Mouse (Mus musculus) duodenum, adult 2 months (tissue): Measurements from ENCODE around the gene Tspear. TPM values are rescaled to one million over a fixed set of nuclear protein-coding genes. Genes with fewer than 3 reads are reported as not detected.

ENCODE experiments used
- polyA plus RNA-seq: library from polyadenylated mRNA; depleted of rRNA; stranded (reverse); fragments of >200 nt; gene quantifications from 2 replicates; pipeline ENCODE4 v1.2.3, GENCODE M21; 2012; ENCODE audit warnings: low replicate concordance; rRNA removed

Tspear gene
- 0.19 and 0.56 TPM in 2 replicates for polyA plus RNA-seq

DNA sequence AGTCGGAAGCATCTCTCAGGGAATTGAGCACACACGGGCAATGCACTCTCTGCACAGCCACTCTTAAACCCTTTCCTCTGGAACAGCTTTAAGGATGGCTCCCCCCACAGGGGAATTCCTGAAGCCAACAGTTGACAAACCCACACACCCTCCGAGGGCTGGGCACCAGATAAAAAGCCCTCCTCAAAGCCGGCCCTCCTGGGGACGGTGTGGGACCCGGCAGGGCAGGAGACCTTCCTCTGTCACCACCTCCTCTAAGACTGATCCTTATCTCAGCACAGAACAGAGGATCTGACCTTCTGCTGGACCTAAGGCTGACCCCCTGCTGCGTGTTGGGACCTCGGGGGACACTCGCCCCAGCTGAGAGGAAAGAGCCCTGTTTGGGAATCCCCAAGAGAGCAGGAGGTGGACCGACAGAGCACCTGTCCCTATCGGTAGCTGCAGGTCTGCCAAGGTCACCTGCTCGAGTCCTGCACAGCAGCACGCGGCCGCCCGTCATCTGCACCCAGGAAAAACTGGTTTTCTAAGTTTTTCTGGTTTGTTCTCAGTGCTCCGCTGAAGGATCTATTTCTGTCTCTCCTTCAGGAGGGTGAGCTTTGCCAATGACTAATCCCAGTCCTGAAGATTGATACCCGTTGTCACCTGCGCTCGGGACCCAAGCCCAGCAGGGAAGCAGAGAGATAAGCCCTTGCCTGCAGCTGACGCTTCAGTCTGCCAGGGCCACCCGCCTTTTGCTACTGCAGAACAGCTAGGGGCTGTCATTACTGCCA is at the start of gene Tspear:
TSS of gene Tspear (plus strand) at position 675 of the 770 bp plus-strand sequence.

DNA sequence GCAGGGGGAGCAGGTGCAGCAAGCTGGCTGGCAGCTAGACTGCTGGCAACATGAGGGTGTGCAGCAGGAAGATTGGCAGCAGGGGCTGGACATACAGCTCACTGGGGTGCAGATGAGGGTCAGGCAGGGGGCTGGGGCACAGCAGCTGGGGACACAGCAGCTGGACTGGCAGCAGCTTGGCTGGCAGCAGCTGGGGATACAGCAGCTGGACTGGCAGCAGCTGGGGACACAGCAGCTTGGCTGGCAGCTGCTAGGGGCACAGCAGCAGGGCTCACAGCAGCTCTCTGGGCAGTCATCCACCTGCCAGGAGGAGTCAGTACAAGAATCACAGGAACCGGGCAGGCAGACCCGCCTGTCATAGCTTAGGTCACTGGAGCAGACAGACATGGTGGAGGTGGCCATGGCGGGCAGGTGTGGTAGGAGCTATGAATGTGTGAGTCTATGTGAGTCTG is 4.0 kb downstream of the Tspear start, which contains the start of gene Gm19402:
TSS of gene Gm19402 (minus strand) at position 402 of the 452 bp plus-strand sequence.

DNA sequence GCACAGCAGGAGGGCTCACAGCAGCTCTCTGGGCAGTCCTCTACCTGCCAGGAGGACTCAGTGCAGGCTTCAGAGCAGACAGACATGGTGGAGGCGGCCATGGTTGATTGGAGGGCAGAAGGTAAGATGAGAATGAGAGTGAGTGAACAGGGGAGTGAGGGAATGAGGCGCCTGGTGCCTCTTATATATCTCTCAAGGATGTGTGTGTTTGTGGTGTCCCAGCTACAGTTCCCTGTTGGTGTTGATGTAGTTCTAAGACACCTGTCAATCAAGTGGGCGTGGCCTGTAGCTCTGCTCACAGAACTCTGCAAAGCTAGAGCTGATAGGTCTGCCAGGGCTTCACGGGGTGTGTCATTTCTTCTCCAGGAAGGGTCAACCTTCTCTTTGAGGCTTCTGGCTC is 10.8 kb downstream of the Tspear start, which contains the start of gene Gm9508:
TSS of gene Gm9508 (minus strand) at position 101 of the 400 bp plus-strand sequence.

GRCm38 (mm10) chr10:77706326-77706725 is 20.0 kb downstream of the Tspear start, which contains the start of gene Gm10272:
TSS of gene Gm10272 (plus strand) at chr10:77706626.

DNA sequence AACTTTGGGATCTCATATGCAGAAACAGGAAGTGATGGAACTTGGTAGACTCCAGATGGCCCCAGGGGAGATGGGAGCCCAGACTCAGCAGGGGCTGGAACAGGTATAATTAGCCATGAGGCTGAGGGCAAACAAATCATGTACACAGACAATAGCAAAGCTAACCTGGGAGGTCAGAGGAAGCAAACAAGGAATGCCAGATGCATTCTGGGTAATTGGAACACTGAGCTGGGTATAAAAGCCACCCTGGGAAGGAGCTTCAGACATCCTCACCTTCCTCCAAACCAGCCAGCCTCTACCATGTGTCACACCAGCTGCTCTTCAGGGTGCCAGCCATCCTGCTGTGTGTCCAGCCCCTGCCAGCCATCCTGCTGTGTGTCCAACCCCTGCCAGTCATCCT is 24.8 kb downstream of the Tspear start, which contains the start of gene Gm10024:
TSS of gene Gm10024 (plus strand) at position 301 of the 400 bp plus-strand sequence.

DNA sequence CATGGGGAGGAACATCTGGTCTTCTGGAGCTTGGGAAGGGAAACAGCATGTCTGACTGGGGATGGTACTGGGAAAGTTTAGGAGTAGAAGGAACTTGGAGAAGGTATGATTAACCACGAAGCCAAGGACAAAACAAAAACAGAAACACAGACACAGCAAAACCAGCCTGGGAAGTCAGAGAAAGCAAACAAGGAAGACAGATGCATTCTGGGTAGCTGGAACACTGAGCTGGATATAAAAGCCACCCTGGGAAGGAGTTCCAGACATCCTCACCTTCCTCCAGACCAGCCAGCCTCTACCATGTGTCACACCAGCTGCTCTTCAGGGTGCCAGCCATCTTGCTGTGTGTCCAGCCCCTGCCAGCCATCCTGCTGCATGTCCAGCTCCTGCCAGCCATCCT is 29.1 kb downstream of the Tspear start, which contains the start of gene Gm10142:
TSS of gene Gm10142 (plus strand) at position 301 of the 400 bp plus-strand sequence.

DNA sequence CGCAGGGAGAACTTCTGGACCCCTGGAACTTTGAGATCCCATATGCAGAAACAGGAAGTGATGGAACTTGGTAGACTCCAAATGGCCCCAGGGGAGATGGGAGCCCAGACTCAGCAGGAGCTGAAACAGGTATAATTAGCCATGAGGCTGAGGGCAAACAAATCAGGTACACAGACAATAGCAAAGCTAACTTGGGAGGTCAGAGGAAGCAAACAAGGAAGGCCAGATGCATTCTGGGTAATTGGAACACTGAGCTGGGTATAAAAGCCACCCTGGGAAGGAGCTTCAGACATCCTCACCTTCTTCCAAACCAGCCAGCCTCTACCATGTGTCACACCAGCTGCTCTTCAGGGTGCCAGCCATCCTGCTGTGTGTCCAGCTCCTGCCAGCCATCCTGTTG is 33.9 kb downstream of the Tspear start, which contains the start of gene Krtap12-1:
TSS of gene Krtap12-1 (plus strand) at position 301 of the 400 bp plus-strand sequence.

DNA sequence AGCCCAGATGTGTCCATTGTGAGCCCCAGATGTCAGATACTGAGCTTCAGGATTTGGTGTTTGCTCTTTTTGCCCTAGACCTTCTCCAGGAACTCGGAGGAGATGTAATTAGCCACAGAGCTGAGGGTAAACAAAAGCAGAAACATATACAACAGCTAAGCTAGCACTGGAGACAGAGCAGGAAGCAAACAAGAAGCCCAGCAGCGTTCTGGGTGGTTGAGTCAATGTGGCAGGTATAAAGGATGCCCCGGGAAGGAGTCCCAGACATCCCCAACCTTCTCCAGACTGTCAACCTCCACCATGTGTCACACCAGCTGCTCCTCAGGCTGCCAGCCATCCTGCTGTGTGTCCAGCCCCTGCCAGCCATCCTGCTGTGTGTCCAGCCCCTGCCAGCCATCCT is 39.8 kb downstream of the Tspear start, which contains the start of gene Gm10100:
TSS of gene Gm10100 (plus strand) at position 301 of the 400 bp plus-strand sequence.

GRCm38 (mm10) chr10:77741924-77742688 is 55.7 kb downstream of the Tspear start, which contains the start of gene Gm18596:
TSS of gene Gm18596 (minus strand) at chr10:77742638.

GRCm38 (mm10) chr10:77751254-77751653 is 64.9 kb downstream of the Tspear start, which contains the start of gene Gm9736:
TSS of gene Gm9736 (minus strand) at chr10:77751354.

GRCm38 (mm10) chr10:77759582-77759981 is 73.2 kb downstream of the Tspear start, which contains the start of gene Gm3233:
TSS of gene Gm3233 (minus strand) at chr10:77759682.

GRCm38 (mm10) chr10:77771225-77771624 is 84.9 kb downstream of the Tspear start, which contains the start of gene Gm3238:
TSS of gene Gm3238 (minus strand) at chr10:77771325.

DNA sequence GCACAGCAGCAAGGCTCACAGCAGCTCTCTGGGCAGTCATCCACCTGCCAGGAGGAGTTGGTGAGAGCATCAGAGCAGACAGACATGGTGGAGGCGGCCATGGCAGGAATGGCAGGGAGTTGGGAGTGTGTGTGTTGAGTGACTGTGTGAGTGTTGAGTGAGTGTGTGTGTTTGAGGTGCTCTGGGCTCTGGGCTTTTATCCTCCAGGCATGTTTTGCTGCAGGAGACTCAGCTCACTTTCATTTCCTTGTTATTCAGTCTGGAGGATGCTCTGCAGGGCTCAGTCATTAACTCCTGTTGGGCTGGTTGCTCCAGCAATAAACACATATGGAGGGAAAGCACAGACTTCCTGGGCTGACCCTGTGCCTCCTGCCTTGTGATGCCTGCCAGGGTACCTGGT is 90.5 kb downstream of the Tspear start, which contains the start of gene Gm7138:
TSS of gene Gm7138 (minus strand) at position 101 of the 400 bp plus-strand sequence.

GRCm38 (mm10) chr10:77782442-77782841 is 96.1 kb downstream of the Tspear start, which contains the start of gene Gm3250:
TSS of gene Gm3250 (minus strand) at chr10:77782542.

DNA sequence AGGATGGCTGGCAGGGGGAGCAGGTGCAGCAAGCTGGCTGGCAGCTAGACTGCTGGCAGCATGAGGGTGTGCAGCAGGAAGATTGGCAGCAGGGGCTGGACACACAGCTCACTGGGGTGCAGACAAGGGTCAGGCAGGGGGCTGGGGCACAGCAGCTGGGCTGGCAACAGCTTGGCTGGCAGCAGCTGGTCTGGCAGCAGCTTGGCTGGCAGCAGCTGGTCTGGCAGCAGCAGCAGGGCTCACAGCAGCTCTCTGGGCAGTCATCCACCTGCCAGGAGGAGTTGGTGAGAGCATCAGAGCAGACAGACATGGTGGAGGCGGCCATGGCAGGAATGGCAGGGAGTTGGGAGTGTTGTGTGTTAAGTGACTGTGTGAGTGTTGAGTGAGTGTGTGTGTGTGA is 101.5 kb downstream of the Tspear start, which contains the start of gene Gm7137:
TSS of gene Gm7137 (minus strand) at position 325 of the 400 bp plus-strand sequence.

DNA sequence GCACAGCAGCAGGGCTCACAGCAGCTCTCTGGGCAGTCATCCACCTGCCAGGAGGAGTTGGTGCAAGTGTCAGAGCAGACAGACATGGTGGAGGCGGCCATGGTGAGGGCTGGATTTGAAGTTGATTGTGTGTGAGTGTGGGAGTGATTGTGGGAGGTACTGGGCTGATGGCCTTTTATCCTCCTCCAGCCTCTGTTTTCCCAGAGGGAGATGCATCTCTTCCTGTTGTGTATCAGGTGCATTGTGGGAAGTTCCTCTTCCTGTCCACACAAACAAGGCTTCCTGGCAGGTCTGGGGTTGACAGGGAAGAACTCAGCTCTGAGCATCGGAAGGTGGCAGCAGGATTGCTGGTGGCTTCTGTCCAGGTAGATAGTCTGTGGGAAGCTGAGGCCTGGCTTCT is 108.6 kb downstream of the Tspear start, which contains the start of gene Gm9639:
TSS of gene Gm9639 (minus strand) at position 101 of the 400 bp plus-strand sequence.

GRCm38 (mm10) chr10:77798921-77799508 is 112.6 kb downstream of the Tspear start, which contains the start of gene Gm19668:
TSS of gene Gm19668 (minus strand) at chr10:77799133.

DNA sequence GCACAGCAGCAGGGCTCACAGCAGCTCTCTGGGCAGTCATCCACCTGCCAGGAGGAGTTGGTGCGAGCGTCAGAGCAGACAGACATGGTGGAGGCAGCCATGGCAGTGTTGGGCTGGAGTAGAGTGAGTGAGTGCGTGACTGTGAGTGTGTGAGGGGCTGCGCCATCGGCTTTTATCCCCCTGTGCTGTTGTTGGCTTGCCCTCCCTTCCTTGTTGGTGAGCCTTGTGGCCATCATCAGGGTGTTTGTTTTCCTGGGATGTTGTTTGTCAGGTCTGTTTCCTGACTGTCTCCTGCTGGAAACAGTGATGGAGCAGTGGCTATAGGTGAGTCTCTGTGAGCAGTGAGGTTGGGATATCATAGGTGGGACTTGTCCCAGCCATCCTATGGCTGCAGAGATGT is 125.4 kb downstream of the Tspear start, which contains the start of gene Gm9507:
TSS of gene Gm9507 (minus strand) at position 101 of the 400 bp plus-strand sequence.

GRCm38 (mm10) chr10:77814382-77814781 is 128.0 kb downstream of the Tspear start, which contains the start of gene Gm2696:
TSS of gene Gm2696 (plus strand) at chr10:77814682.

DNA sequence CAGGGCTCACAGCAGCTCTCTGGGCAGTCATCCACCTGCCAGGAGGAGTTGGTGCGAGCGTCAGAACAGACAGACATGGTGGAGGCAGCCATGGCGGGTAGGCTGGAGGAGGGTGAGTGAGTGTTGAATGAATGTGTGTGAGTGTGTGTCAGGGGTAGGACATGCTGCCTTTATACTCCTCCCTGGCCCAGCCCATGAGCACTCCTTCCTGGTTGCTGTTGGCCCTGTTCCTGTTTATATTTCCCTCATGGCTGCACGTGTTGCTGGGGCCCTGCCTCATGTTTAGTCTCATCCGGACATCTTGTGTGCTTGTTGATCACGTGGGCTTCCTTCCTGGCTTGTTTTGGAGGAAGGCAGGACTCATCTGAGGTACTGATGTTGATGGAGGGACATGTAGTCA is 140.6 kb downstream of the Tspear start, which contains the start of gene Krtap10-4:
TSS of gene Krtap10-4 (minus strand) at position 145 of the 400 bp plus-strand sequence.

GRCm38 (mm10) chr10:77835647-77836046 is 149.3 kb downstream of the Tspear start, which contains the start of gene Krtap10-10:
TSS of gene Krtap10-10 (plus strand) at chr10:77835947.

DNA sequence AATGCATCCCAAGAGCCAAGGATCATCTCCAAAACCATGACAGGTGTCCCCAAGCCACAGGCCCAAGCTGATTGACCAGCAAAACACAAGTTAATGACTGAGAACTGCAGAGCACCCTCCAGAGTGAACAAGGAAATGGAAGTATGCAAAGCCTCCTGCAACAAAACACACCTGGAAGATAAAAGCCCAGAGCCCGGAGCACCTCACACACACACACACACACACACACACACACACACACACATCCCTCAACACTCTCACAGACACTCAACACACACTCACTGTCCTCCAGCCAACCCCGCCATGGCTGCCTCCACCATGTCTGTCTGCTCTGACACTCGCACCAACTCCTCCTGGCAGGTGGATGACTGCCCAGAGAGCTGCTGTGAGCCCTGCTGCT is 160.1 kb downstream of the Tspear start, which contains the start of gene Gm36176:
TSS of gene Gm36176 (plus strand) at position 301 of the 400 bp plus-strand sequence.

